Mouse (Mus musculus): Measurements from ENCODE around the gene Hmmr. TPM values are rescaled to one million over a fixed set of nuclear protein-coding genes. Genes with fewer than 3 reads are reported as not detected.
"Not testable (repeated sequence)": the region's sequence is repeated elsewhere in the genome, so short reads cannot be mapped to it uniquely, and the experiment has no call there.

Gene Hmmr
- total RNA-seq, 2 experiments from 2014 or later, result 0.41 to 0.62 TPM

GRCm38 (mm10) chr11:40713858-40714257 lies 19.4 kb downstream of the Hmmr start:
- intact Hi-C loops (cut with DNase I), result no loop called here
- no peak for DNase-seq (ENCODE audit: low spot score in 2 of 2)

- intact Hi-C loops (cut with DNase I); DNase-seq (ENCODE audit: low spot score in 2 of 2): not testable (repeated sequence)
These were observed 23.3 kb downstream of the Hmmr start for GRCm38 (mm10) chr11:40709899-40710298.

DNA sequence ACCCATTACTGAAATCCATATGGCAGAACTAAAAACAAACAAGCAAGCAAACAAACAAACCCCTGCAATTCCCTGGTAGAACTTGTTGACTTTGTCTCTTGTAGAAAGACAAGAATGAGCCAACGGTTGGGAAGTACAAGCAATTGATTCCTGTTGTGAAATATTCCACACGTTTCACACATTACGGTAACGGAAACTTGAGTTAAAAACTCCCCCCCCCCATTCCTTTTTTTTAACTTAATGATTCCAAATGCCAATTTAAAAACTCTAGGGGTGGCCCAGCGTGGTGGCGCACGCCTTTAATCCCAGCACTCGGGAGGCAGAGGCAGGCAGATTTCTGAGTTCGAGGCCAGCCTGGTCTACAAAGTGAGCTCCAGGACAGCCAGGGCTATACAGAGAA lies 38.1 kb downstream of the Hmmr start, which contains the start of gene Mat2b:
Gene Mat2b (minus strand): TSS at position 101 of the 400 bp plus-strand sequence.
- intact Hi-C loops (cut with DNase I), result no loop called here
- DNase-seq (ENCODE audit: low spot score in 2 of 2), result no peak

- peak; percentile 62 to 67 for DNase-seq (ENCODE audit: low spot score in 2 of 2)
- intact Hi-C loops (cut with DNase I), result no loop called here
These were observed 38.7 kb downstream of the Hmmr start for GRCm38 (mm10) chr11:40694311-40695087.

DNA sequence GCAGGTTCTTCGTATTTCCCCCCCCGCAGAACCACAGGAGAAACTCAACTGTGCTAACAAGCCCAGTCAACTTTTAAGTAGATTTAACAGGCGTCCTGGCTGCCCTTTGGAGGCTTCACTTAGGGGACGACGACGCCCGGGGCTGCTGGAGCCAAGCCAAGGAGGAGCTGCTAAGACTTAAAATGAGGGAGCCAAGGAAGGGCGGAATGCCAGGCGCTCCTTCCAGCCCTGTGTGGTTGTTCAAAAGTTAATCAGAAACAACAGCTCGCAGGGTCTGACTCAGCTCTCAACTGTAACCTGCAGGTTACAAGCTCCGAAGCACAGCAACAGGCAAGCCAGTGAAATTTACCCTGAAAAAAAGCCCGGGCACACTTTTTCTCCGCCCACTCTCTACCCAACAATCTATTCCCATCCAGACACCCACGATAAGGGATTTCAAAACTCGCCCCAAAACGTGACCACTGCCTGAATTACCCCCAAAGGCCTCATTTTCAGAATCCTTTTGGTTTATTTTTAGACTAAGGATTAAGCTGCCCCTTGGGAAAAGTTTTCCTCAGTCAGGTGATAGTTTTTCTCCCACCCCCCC lies 39.8 kb downstream of the Hmmr start:
- intact Hi-C loops (cut with DNase I), result loop anchor here (2.0 kb wide), 3 partner anchors 39 to 69 kb away; partner anchors contain the start of genes Ccng1, Hmmr and Nudcd2
- peak; percentile 52 to 64 for DNase-seq (ENCODE audit: low spot score in 2 of 2)

DNA sequence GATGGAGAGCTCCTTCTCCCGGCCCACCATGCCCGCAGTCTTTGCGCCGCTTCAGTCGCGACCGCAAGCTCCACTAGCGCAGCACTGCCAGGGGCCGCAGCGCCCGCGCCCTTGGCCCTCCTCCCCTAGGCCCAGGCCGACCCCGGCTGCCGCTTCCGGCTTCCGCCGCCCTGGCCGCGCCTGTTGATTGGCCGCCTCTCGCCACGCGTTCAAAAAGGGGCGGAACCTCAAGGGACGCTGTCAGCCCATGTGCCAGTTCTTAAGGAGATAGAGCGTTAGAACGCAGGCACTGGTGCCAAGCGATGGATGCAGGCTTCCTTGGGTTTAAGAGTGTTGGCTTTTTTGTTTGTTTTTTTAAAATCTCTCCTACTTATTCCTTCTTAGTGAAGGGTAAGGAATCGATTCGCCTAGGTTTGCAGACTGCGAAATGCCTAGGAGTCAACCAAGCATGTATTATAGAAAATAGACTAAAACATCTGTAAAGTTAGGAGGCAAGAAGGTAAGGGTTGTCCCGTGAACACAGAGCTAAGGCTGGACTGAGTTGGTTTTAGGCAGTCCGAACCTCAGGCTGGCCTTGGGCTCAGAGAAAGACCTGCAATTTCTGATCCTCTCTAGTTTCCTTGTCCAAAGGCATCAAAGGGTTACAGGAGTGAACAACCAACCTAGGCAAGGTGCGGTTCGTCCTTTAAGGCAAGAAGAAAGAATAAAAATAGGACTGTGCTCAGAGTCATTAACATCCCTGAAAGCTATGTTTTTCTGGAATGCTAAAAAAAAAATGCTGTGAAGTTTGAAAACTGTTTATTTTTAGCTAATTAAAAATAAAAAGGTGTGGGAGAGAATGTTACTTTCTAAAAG lies 40.5 kb downstream of the Hmmr start:
- intact Hi-C loops (cut with DNase I), result loop anchor here (2.0 kb wide), 3 partner anchors 40 to 70 kb away; partner anchors contain the start of genes Ccng1, Hmmr and Nudcd2
- DNase-seq (ENCODE audit: low spot score in 2 of 2), result peak; percentile 92 to 96

- DNase-seq (ENCODE audit: low spot score in 2 of 2), result no peak
- intact Hi-C loops (cut with DNase I), result loop anchor here (2.0 kb wide), 3 partner anchors 41 to 71 kb away; partner anchors contain the start of genes Ccng1, Hmmr and Nudcd2
These were observed 41.1 kb downstream of the Hmmr start for GRCm38 (mm10) chr11:40692101-40692509.

- DNase-seq (ENCODE audit: low spot score in 2 of 2), result no peak
- intact Hi-C loops (cut with DNase I), result no loop called here
These were observed 42.6 kb downstream of the Hmmr start for GRCm38 (mm10) chr11:40690444-40691127.

- intact Hi-C loops (cut with DNase I), result no loop called here
- DNase-seq (ENCODE audit: low spot score in 2 of 2), result no peak
These were observed 49.9 kb downstream of the Hmmr start for GRCm38 (mm10) chr11:40683295-40683694.

- DNase-seq (ENCODE audit: low spot score in 2 of 2), result no peak
- intact Hi-C loops (cut with DNase I), result no loop called here
These were observed 50.8 kb downstream of the Hmmr start for GRCm38 (mm10) chr11:40682456-40682855.

DNA sequence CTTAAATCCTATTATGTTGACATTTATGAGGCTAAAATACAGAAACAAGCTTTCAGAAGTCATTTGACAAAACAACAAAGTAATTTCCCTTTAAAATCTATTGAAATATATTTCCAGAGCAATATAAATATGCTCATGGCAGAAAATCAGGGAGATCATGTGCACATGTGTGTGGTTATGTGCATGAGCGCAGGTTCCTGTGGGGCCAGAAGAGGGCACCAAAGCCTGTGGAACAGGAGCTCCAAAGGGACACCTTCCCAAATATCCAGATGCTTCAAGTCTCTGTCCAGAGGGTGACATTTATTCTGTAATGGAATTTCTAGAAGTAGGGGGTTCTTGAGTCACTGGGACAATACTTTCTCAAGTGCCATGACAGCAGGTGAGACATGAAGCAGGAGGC lies 56.1 kb downstream of the Hmmr start:
- no peak for DNase-seq (ENCODE audit: low spot score in 2 of 2)
- intact Hi-C loops (cut with DNase I), result no loop called here

DNA sequence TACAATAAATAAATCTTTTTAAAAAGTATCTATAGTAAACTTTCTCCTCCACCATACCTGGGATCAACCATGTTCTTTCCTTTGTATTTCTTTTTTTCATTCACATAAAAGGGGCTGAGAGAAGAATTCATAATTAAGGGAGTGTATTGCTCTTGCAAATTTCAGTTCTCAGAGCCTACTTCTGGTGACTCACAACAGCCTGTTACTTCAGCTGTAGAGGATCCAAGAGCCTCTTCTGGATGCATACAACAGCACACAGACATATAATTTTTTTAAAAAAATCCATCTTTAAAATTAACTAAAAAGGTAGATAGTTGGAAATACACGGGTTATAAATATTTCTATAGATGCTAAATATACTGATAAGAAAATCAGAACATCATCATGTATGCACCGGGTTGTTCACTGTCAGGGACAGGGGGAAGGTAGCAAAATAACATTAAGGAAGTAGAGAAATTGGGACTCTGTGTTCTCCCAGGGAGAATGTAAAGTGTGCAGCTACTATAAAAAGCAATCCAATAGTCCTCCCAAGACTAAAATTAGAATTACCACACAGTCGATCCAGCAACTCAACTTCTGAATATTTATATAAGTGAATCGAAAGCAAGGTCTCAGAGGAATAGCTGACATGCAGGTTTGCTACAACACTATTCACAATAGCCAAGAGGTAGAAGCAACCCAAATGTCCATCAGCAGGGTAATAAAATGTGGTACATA lies 58.0 kb downstream of the Hmmr start:
- DNase-seq (ENCODE audit: low spot score in 2 of 2), result peak in 1 of 2 experiments; percentile 63
- intact Hi-C loops (cut with DNase I), result no loop called here

Other genes starting within 250 kb of the Hmmr start
- gene Mat2b, start 38.2 kb downstream of the Hmmr start, total RNA-seq (2021), result 100 to 1,000 TPM; 149 to 158 TPM
- gene Nudcd2, start 245 bp upstream of the Hmmr start, total RNA-seq (2021), result 10 to 100 TPM; 19.5 to 20.8 TPM
- 10 to 100 TPM; 60.6 to 61.2 TPM for gene Ccng1, start 21.9 kb upstream of the Hmmr start, total RNA-seq (2021)